Mouse (Mus musculus) embryonic facial prominence, embryonic 13.5 days (tissue): Measurements from ENCODE around the gene Plscr1. TPM values are rescaled to one million over a fixed set of nuclear protein-coding genes. Genes with fewer than 3 reads are reported as not detected.

ENCODE experiments used
- ATAC-seq: fragments of 200-750 bp; cut with Nextera tagmentation; 2 replicates; pipeline ENCODE4 v1.8.0; 2017; ENCODE audit warnings: low read depth; ENCODE audit not compliant: insufficient number of reproducible peaks, insufficient read depth, low FRiP score, low TSS enrichment
- H3K27ac ChIP-seq: fragments of 300-500 bp; sonication (generic); 2 replicates; pipeline ENCODE4 v1.5.1; 2015; ENCODE audit warnings: moderate library complexity, mild to moderate bottlenecking, inconsistent platforms
- H3K27me3 ChIP-seq: fragments of 300-500 bp; sonication (generic); 2 replicates; pipeline ENCODE4 v1.6.1; 2015; ENCODE audit warnings: mild to moderate bottlenecking, inconsistent platforms
- H3K36me3 ChIP-seq: fragments of 300-500 bp; sonication (generic); 2 replicates; pipeline ENCODE4 v1.6.1; 2015; ENCODE audit warnings: mild to moderate bottlenecking, inconsistent platforms
- H3K4me1 ChIP-seq: fragments of 300-500 bp; sonication (generic); 2 replicates; pipeline ENCODE4 v1.6.1; 2015; ENCODE audit warnings: inconsistent platforms
- H3K4me2 ChIP-seq: fragments of 300-500 bp; sonication (generic); 2 replicates; pipeline ENCODE4 v1.6.1; 2015; ENCODE audit warnings: moderate library complexity, mild to moderate bottlenecking, inconsistent platforms
- H3K4me3 ChIP-seq: fragments of 300-500 bp; sonication (generic); 2 replicates; pipeline ENCODE4 v1.5.1; 2015; ENCODE audit warnings: mild to moderate bottlenecking, inconsistent platforms
- H3K9ac ChIP-seq: fragments of 300-500 bp; sonication (generic); 2 replicates; pipeline ENCODE4 v1.6.1; 2015; ENCODE audit warnings: mild to moderate bottlenecking, inconsistent platforms
- H3K9me3 ChIP-seq: fragments of 300-500 bp; sonication (generic); 2 replicates; pipeline ENCODE4 v1.6.1; 2016; ENCODE audit warnings: inconsistent platforms
- WGBS: fragments of 180-500 bp; shearing (Covaris S2); methylation state at CpG from one replicate; pipeline ENCODE4 v1.1.7; 2015; ENCODE audit warnings: mixed read lengths; 5-methylcytosine and 5-hydroxymethylcytosine counted together
- polyA plus RNA-seq: library from polyadenylated mRNA; unstranded; fragments of >200 nt; fragmentation: Nextera tagmentation; extraction: Ambion mirVana; gene quantifications from 2 replicates; pipeline ENCODE4 v1.2.1, GENCODE M21; 2015

The Plscr1 gene
- polyA plus RNA-seq, 1 experiment from 2014 or later: 15.9 TPM

- WGBS: 90% methylated on average over 4 of the region's 4 CpGs
- Histone ChIP-seq H3K9ac (no peak overlapping the region), H3K4me1 (no peaks in the 10 kb centered on the region), H3K9me3 (no peaks in the 10 kb centered on the region), H3K27ac (no peak overlapping the region), H3K4me2 (no peak overlapping the region), H3K4me3 (no peak overlapping the region), H3K27me3 (no peaks in the 10 kb centered on the region), H3K36me3 (peaks cover 27% of the 10 kb centered on the region)
- no peak for ATAC-seq
These were observed 16.2 kb downstream of the Plscr1 start for GRCm38 (mm10) chr9:92265719-92266118.

GRCm38 (mm10) chr9:92266558-92267171 lies 17.1 kb downstream of the Plscr1 start:
- no peaks in the 10 kb centered on the region for H3K27me3 ChIP-seq
- no peaks in the 10 kb centered on the region for H3K4me1 ChIP-seq
- no peak overlapping the region for H3K4me3 ChIP-seq
- ATAC-seq: no peak
- H3K4me2 ChIP-seq: no peak overlapping the region
- 78% methylated on average over 8 of the region's 8 CpGs for WGBS
- H3K9me3 ChIP-seq: no peaks in the 10 kb centered on the region
- no peak overlapping the region for H3K9ac ChIP-seq
- peaks cover 27% of the 10 kb centered on the region for H3K36me3 ChIP-seq
- no peak overlapping the region for H3K27ac ChIP-seq

DNA sequence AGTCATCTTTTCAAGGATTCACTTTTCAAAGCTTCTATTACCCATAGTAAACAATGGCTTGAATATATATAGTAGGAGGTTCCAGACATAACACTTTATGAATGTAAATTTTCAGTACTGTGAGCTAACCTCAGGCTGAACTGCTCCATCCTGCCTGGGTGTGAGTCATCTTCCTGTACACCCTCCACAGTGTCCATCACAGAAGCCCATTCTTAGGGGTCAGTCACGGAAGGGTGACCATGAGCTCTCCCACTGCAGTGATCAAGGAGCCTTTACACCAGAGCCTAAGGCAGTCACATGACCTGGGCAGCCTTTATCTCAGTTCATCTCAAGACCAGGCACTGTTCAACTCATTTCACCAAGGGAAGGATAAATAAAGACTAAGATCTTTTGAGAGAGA lies 18.2 kb downstream of the Plscr1 start:
- WGBS: 71% methylated on average over 1 of the region's 1 CpGs
- H3K4me2 ChIP-seq: no peak overlapping the region
- no peak overlapping the region for H3K4me3 ChIP-seq
- H3K27ac ChIP-seq: no peak overlapping the region
- H3K9ac ChIP-seq: no peak overlapping the region
- ATAC-seq: no peak
- no peaks in the 10 kb centered on the region for H3K4me1 ChIP-seq
- no peaks in the 10 kb centered on the region for H3K27me3 ChIP-seq
- H3K9me3 ChIP-seq: no peaks in the 10 kb centered on the region
- H3K36me3 ChIP-seq: peaks cover 27% of the 10 kb centered on the region

DNA sequence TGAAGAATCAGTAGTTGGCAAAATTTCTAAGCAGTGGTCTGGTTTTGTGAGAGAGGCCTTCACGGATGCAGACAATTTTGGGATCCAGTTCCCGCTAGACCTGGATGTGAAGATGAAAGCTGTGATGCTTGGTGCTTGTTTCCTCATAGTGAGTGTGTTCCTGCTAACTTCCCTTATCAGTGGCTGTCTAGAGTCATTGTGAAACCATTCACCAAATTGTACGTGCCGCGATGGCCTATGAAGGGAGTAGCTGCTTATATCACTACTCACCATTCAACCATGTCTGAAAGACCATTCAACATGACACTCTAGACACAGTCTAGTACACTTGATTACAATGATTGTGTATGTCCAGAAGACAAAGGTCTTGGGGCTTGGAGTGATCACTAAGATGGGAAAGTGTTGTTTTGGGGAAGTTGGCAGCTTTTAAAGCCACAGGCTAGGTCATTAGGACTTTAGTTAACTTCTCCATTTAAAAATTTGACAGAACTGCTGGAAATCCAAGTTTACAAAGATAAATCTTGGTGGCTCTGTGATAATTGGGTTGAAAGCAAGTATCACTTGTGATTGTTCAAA lies 20.4 kb downstream of the Plscr1 start:
- ATAC-seq: no peak
- Histone ChIP-seq H3K9me3 (no peaks in the 10 kb centered on the region), H3K9ac (no peak overlapping the region), H3K4me1 (no peaks in the 10 kb centered on the region), H3K27ac (no peak overlapping the region), H3K36me3 (peaks cover 27% of the 10 kb centered on the region), H3K4me2 (no peak overlapping the region), H3K4me3 (no peak overlapping the region), H3K27me3 (no peaks in the 10 kb centered on the region)
- 95% methylated on average over 5 of the region's 5 CpGs for WGBS

DNA sequence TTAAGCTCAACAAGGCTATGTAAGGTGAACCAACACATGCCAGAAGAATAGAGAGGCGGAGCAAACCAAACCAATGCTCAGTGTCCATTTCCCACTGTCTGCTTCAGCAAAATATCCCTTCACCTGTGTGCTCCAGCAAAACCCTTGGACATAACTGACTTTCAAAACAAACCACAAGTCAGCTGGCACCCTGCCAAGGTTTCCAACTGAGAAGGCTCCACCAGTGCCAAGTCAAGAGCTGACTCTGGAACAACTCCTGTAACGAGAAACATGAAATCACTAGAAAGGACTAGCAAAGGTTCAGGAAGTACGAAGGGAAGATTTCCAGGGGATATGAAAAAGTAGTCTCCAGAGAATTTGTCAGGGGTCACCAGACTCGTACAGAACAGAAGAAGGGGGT lies 21.4 kb downstream of the Plscr1 start:
- no peak for ATAC-seq
- peaks cover 8% of the 10 kb centered on the region; the same call in 1 of the 2 replicates for H3K4me1 ChIP-seq
- H3K4me2 ChIP-seq: no peak overlapping the region
- 35% methylated on average over 4 of the region's 4 CpGs for WGBS
- no peaks in the 10 kb centered on the region for H3K9me3 ChIP-seq
- H3K36me3 ChIP-seq: peaks cover 24% of the 10 kb centered on the region
- no peak overlapping the region for H3K9ac ChIP-seq
- no peak overlapping the region for H3K4me3 ChIP-seq
- H3K27me3 ChIP-seq: no peaks in the 10 kb centered on the region
- no peak overlapping the region for H3K27ac ChIP-seq

GRCm38 (mm10) chr9:92272650-92273049 lies 23.1 kb downstream of the Plscr1 start:
- Histone ChIP-seq H3K36me3 (peaks cover 24% of the 10 kb centered on the region), H3K4me2 (no peak overlapping the region), H3K27me3 (no peaks in the 10 kb centered on the region), H3K4me3 (no peak overlapping the region), H3K4me1 (peaks cover 10% of the 10 kb centered on the region; the same call in 1 of the 2 replicates), H3K9ac (no peak overlapping the region), H3K9me3 (no peaks in the 10 kb centered on the region), H3K27ac (no peak overlapping the region)
- ATAC-seq: no peak
- 86% methylated on average over 4 of the region's 4 CpGs for WGBS

- ATAC-seq: no peak
- Histone ChIP-seq H3K9ac (no peak overlapping the region), H3K27me3 (no peaks in the 10 kb centered on the region), H3K36me3 (peaks cover 18% of the 10 kb centered on the region), H3K4me3 (no peak overlapping the region), H3K27ac (no peak overlapping the region), H3K9me3 (no peaks in the 10 kb centered on the region), H3K4me1 (peaks cover 10% of the 10 kb centered on the region; the same call in 1 of the 2 replicates), H3K4me2 (no peak overlapping the region)
- WGBS: 93% methylated on average over 2 of the region's 2 CpGs
These were observed 23.7 kb downstream of the Plscr1 start for GRCm38 (mm10) chr9:92273271-92273670.

DNA sequence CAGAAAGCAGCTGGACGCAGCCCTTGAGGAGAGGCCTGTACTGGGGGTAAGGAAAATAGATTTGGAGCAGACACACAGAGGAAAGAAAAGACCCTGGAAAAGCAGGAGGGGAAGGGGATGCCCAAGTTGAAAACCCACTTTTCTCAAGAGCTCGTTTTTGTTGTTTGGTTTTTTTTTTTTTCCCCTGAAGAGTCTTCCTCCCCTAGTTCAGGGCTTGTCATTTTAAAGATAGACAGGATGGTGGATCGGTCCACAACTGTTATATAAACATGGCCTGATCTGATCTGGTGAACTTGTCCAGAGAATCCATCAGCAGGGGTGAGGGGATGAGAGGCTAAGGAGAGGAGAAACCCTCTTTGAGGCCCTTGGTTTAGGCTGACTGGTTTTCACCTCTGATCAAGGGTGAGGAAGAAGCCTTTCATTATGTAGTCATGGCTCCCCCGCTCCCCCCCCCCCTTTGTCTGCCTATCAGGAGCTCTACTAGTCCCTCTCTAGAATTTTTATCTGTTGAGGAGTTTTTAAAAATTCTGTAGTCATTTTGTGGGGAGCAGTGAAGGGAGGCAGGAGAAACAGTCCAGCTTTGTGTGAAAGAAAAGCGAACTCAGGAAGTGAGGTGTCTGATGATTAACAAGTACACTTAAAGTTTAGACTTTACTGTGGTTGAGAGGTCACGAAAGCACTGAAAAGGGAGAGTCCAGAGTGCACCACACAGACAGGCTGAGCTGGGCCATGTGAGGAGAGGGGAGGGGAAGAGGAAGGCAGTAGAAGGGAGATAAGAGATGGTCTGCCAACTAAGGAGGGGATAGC lies 24.6 kb downstream of the Plscr1 start:
- Histone ChIP-seq H3K4me1 (peaks cover 10% of the 10 kb centered on the region; the same call in 1 of the 2 replicates), H3K4me3 (no peak overlapping the region), H3K27ac (no peak overlapping the region), H3K36me3 (peaks cover 13% of the 10 kb centered on the region), H3K4me2 (no peak overlapping the region), H3K27me3 (no peaks in the 10 kb centered on the region), H3K9ac (no peak overlapping the region), H3K9me3 (no peaks in the 10 kb centered on the region)
- 74% methylated on average over 6 of the region's 6 CpGs for WGBS
- no peak for ATAC-seq

GRCm38 (mm10) chr9:92275486-92276207 lies 26.1 kb downstream of the Plscr1 start, which contains the start of gene Plscr2:
Gene Plscr2 (plus strand): TSS chr9:92275602.
- no peaks in the 10 kb centered on the region for H3K9me3 ChIP-seq
- no peaks in the 10 kb centered on the region for H3K27me3 ChIP-seq
- H3K36me3 ChIP-seq: peaks cover 3% of the 10 kb centered on the region
- peak; percentile 48; the same call in 1 of the 2 replicates for ATAC-seq
- 0 out of 2 replicates have a peak within 1 kb of the TSS, but pooled peaks have one; percentile 22 for H3K27ac ChIP-seq
- 0 out of 2 replicates have a peak within 1 kb of the TSS, but pooled peaks have one; percentile 5 for H3K4me2 ChIP-seq
- H3K4me1 ChIP-seq: peaks cover 10% of the 10 kb centered on the region; the same call in 1 of the 2 replicates
- no peak within 1 kb of the TSS for H3K4me3 ChIP-seq
- WGBS: 59% methylated on average over 9 of the region's 9 CpGs
- no peak within 1 kb of the TSS for H3K9ac ChIP-seq

DNA sequence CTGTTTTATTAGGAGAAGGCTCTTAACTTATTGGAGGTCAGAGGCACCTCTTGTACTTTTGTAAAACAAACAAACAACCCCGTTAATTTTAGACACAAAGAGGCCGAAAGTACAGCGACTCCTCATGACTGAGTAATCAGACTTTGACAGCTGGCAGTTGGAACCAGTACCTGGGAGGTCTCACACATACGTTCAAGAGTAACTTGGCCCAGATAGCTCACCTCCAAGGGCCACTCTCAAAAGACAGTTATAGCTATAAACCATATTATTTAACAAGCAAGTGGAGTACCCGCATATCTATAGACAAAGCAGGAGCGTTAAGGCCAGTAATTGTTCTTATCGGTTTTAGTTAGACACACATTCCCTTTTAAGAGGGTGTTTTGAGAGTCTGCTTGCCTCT lies 26.8 kb downstream of the Plscr1 start:
- no peak overlapping the region for H3K27ac ChIP-seq

DNA sequence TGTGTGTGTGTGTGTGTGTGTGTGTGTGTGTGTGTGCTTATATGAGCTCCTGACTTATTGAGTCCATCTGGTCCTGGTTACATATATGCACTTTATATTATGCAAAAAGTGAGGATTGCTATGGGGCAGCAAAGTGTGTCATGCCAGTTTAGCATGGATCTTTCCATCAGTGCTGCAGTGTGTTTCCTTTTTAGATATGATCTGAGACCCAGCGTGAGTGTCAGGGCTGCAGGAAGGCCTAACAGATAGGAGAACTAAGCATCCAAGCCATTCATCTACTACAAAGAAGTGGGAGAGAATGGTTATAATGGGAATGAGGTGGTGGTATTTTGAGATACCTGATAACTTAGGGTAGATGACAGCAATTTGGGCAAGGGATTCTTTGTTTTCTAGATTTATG lies 30.5 kb downstream of the Plscr1 start:
- H3K4me2 ChIP-seq: no peak overlapping the region
- H3K27me3 ChIP-seq: no peaks in the 10 kb centered on the region
- H3K4me1 ChIP-seq: peaks cover 12% of the 10 kb centered on the region; the same call in 1 of the 2 replicates
- ATAC-seq: no peak
- 67% methylated on average over 1 of the region's 1 CpGs for WGBS
- H3K4me3 ChIP-seq: no peak overlapping the region
- no peaks in the 10 kb centered on the region for H3K36me3 ChIP-seq
- H3K27ac ChIP-seq: no peak overlapping the region
- no peak overlapping the region for H3K9ac ChIP-seq
- H3K9me3 ChIP-seq: no peaks in the 10 kb centered on the region

More for the DNA sequence above, 26.8 kb downstream of the Plscr1 start:
- Histone ChIP-seq H3K4me1 (peaks cover 10% of the 10 kb centered on the region; the same call in 1 of the 2 replicates), H3K36me3 (no peaks in the 10 kb centered on the region), H3K4me3 (no peak overlapping the region), H3K9ac (no peak overlapping the region), H3K4me2 (no peak overlapping the region), H3K9me3 (no peaks in the 10 kb centered on the region), H3K27me3 (no peaks in the 10 kb centered on the region)
- WGBS: 77% methylated on average over 7 of the region's 7 CpGs
- no peak for ATAC-seq
